Comparison of ENCODE assay signal across 31 mouse cellular contexts in genomic region chr12:98973461-98973860, GRCm38 (mm10). TPM values are rescaled to one million over a fixed set of nuclear protein-coding genes. Genes with fewer than 3 reads are reported as not detected.
A peak's percentile ranks its signal among the peaks of the same experiment; 100 is the strongest.
DNase-seq lines count a peak whose midpoint lies in the region; ATAC-seq lines count a peak whose summit lies in the region.
"Had no signal": no experiment of that assay in that cellular context is flagged by ENCODE, and none has a peak within 500 bp of the region (broad histone marks: within the 10 kb centered on the region; RNA-seq: fewer than 3 reads in every experiment).

No protein-coding gene starts in this region.

- H3K4me3 ChIP-seq in forebrain, embryonic 10.5 days = no peak overlapping the region
- H3K4me3 ChIP-seq in forebrain, embryonic 16.5 days (replicated peaks; ENCODE audit: low read length) = no peak overlapping the region
- no peak overlapping the region for H3K4me3 ChIP-seq in hindbrain, embryonic 10.5 days
- H3K4me3 ChIP-seq in hindbrain, embryonic 14.5 days (replicated peaks; ENCODE audit: low read length) = no peak overlapping the region
- H3K4me3 ChIP-seq in midbrain, embryonic 12.5 days = no peak overlapping the region
- H3K4me3 ChIP-seq in midbrain, embryonic 11.5 days (ENCODE audit: low read depth, low read length) = no peak overlapping the region
- H3K4me3 ChIP-seq: embryonic facial prominence, embryonic 12.5 days; heart, embryonic 13.5 days; hindbrain, embryonic 15.5 days; intestine, embryonic 15.5 days; limb, embryonic 10.5 days; limb, embryonic 15.5 days; neural tube, embryonic 12.5 days had no signal

- no peak for DNase-seq in forebrain, embryonic 10.5 days (ENCODE audit: extremely low spot score, low spot score)
- DNase-seq in hindbrain, embryonic 10.5 days (ENCODE audit: low spot score) = no peak
- DNase-seq in hindbrain, embryonic 14.5 days (ENCODE audit: low spot score) = no peak
- no peak for DNase-seq in midbrain, embryonic 11.5 days (ENCODE audit: low spot score, missing footprints)
- DNase-seq in R1 (ENCODE audit: low read depth, low spot score) = peak; percentile 53
- DNase-seq: adrenal gland, postnatal 10 days; cerebellum, adult 8-10 months; cerebellum, postnatal 36 days; heart, postnatal 10 days; kidney, adult 8-10 months; kidney, postnatal 4 days; layer of hippocampus, adult 9-11 months; lung, adult 2 months; right cerebral cortex, adult 18-20 months; spleen, adult 18-20 months; thymus, adult 18-20 months; thymus, postnatal 25 days had no signal

- no peak overlapping the region for H3K9ac ChIP-seq in forebrain, embryonic 16.5 days (replicated peaks; ENCODE audit: low read depth, low read length)
- no peak overlapping the region for H3K9ac ChIP-seq in hindbrain, embryonic 14.5 days
- no peak overlapping the region for H3K9ac ChIP-seq in midbrain, embryonic 12.5 days (replicated peaks)
- no peak overlapping the region for H3K9ac ChIP-seq in midbrain, embryonic 11.5 days (ENCODE audit: low read length)
- H3K9ac ChIP-seq: embryonic facial prominence, embryonic 12.5 days; heart, embryonic 13.5 days; hindbrain, embryonic 15.5 days; intestine, embryonic 15.5 days; limb, embryonic 15.5 days; liver, embryonic 14.5 days; neural tube, embryonic 12.5 days had no signal

- H3K36me3 ChIP-seq in forebrain, embryonic 10.5 days (replicated peaks) = peaks cover 58% of the 10 kb centered on the region
- H3K36me3 ChIP-seq in forebrain, embryonic 16.5 days (ENCODE audit: control insufficient read depth, insufficient read depth) = peaks cover 14% of the 10 kb centered on the region
- peaks cover 43% of the 10 kb centered on the region for H3K36me3 ChIP-seq in hindbrain, embryonic 10.5 days
- peaks cover 41% of the 10 kb centered on the region for H3K36me3 ChIP-seq in hindbrain, embryonic 14.5 days (replicated peaks; ENCODE audit: control insufficient read depth, insufficient read depth)
- peaks cover 46% of the 10 kb centered on the region for H3K36me3 ChIP-seq in midbrain, embryonic 12.5 days
- peaks cover 15% of the 10 kb centered on the region for H3K36me3 ChIP-seq in midbrain, embryonic 11.5 days (ENCODE audit: control insufficient read depth, insufficient read depth, low read length)
- H3K36me3 ChIP-seq: intestine, embryonic 15.5 days had no signal

- H3K4me1 ChIP-seq in forebrain, embryonic 10.5 days = peaks cover 14% of the 10 kb centered on the region; the same call in 1 of the 2 replicates
- peaks cover 5% of the 10 kb centered on the region for H3K4me1 ChIP-seq in forebrain, embryonic 16.5 days (replicated peaks; ENCODE audit: control insufficient read depth, insufficient read depth, low read length)
- H3K4me1 ChIP-seq in hindbrain, embryonic 10.5 days (replicated peaks) = peaks cover 26% of the 10 kb centered on the region
- H3K4me1 ChIP-seq in hindbrain, embryonic 14.5 days (replicated peaks; ENCODE audit: control insufficient read depth, insufficient read depth, low read length) = no peaks in the 10 kb centered on the region
- peaks cover 18% of the 10 kb centered on the region for H3K4me1 ChIP-seq in midbrain, embryonic 12.5 days
- H3K4me1 ChIP-seq in midbrain, embryonic 11.5 days (ENCODE audit: control insufficient read depth, insufficient read depth, low read length) = no peaks in the 10 kb centered on the region
- H3K4me1 ChIP-seq: embryonic facial prominence, embryonic 12.5 days; hindbrain, embryonic 15.5 days; intestine, embryonic 15.5 days; limb, embryonic 15.5 days had no signal

- no peak overlapping the region for H3K4me2 ChIP-seq in forebrain, embryonic 16.5 days (ENCODE audit: low read length)
- H3K4me2 ChIP-seq in hindbrain, embryonic 14.5 days (replicated peaks) = no peak overlapping the region
- H3K4me2 ChIP-seq in midbrain, embryonic 12.5 days (replicated peaks) = no peak overlapping the region
- no peak overlapping the region for H3K4me2 ChIP-seq in midbrain, embryonic 11.5 days
- H3K4me2 ChIP-seq: embryonic facial prominence, embryonic 12.5 days; heart, embryonic 13.5 days; hindbrain, embryonic 15.5 days; intestine, embryonic 15.5 days; limb, embryonic 15.5 days; neural tube, embryonic 12.5 days had no signal

- no peak for ATAC-seq in forebrain, embryonic 16.5 days
- no peak for ATAC-seq in hindbrain, embryonic 14.5 days (ENCODE audit: low FRiP score)
- ATAC-seq in midbrain, embryonic 12.5 days (ENCODE audit: low FRiP score, low read depth) = no peak
- ATAC-seq in midbrain, embryonic 11.5 days (ENCODE audit: low FRiP score) = no peak
- ATAC-seq in inflammation-experienced regulatory T-cells, adult 6 months = no peak

- H3K9me3 ChIP-seq in forebrain, embryonic 10.5 days = peaks cover 16% of the 10 kb centered on the region; the same call in 1 of the 2 replicates
- H3K9me3 ChIP-seq in forebrain, embryonic 16.5 days (ENCODE audit: control insufficient read depth, low read length) = no peaks in the 10 kb centered on the region
- H3K9me3 ChIP-seq in hindbrain, embryonic 10.5 days = peaks cover 13% of the 10 kb centered on the region
- no peaks in the 10 kb centered on the region for H3K9me3 ChIP-seq in hindbrain, embryonic 14.5 days (ENCODE audit: control insufficient read depth, low read length)
- H3K9me3 ChIP-seq in midbrain, embryonic 12.5 days = no peaks in the 10 kb centered on the region
- no peaks in the 10 kb centered on the region for H3K9me3 ChIP-seq in midbrain, embryonic 11.5 days (ENCODE audit: control insufficient read depth, low read length)
- H3K9me3 ChIP-seq: embryonic facial prominence, embryonic 12.5 days; hindbrain, embryonic 15.5 days; intestine, embryonic 15.5 days; limb, embryonic 10.5 days; limb, embryonic 15.5 days had no signal

- H3K27me3 ChIP-seq in forebrain, embryonic 10.5 days (ENCODE audit: poor library complexity, severe bottlenecking) = no peaks in the 10 kb centered on the region
- no peaks in the 10 kb centered on the region for H3K27me3 ChIP-seq in forebrain, embryonic 16.5 days (replicated peaks; ENCODE audit: control insufficient read depth, insufficient read depth, low read length)
- no peaks in the 10 kb centered on the region for H3K27me3 ChIP-seq in hindbrain, embryonic 10.5 days (ENCODE audit: insufficient read depth, poor library complexity, severe bottlenecking)
- H3K27me3 ChIP-seq in hindbrain, embryonic 14.5 days (ENCODE audit: control insufficient read depth, insufficient read depth, low read length) = no peaks in the 10 kb centered on the region
- no peaks in the 10 kb centered on the region for H3K27me3 ChIP-seq in midbrain, embryonic 12.5 days
- H3K27me3 ChIP-seq in midbrain, embryonic 11.5 days (ENCODE audit: control insufficient read depth, insufficient read depth, low read length) = no peaks in the 10 kb centered on the region
- H3K27me3 ChIP-seq: embryonic facial prominence, embryonic 12.5 days; heart, embryonic 13.5 days; hindbrain, embryonic 15.5 days; intestine, embryonic 15.5 days; limb, embryonic 15.5 days; neural tube, embryonic 12.5 days had no signal

- H3K27ac ChIP-seq in forebrain, embryonic 10.5 days = peak overlapping the region; percentile 51
- no peak overlapping the region for H3K27ac ChIP-seq in forebrain, embryonic 16.5 days (ENCODE audit: low read length)
- H3K27ac ChIP-seq in hindbrain, embryonic 10.5 days = peak overlapping the region; percentile 81
- H3K27ac ChIP-seq in hindbrain, embryonic 14.5 days = no peak overlapping the region
- H3K27ac ChIP-seq in midbrain, embryonic 12.5 days (replicated peaks) = 0 out of 2 replicates have a peak overlapping the region, but pooled peaks have one; percentile 54
- no peak overlapping the region; the same call in 1 of the 2 replicates for H3K27ac ChIP-seq in midbrain, embryonic 11.5 days (ENCODE audit: low read depth, low read length)
- H3K27ac ChIP-seq: embryonic facial prominence, embryonic 12.5 days; heart, embryonic 13.5 days; hindbrain, embryonic 15.5 days; intestine, embryonic 15.5 days; kidney, postnatal 0 days; limb, embryonic 10.5 days; limb, embryonic 15.5 days; liver, embryonic 14.5 days; macrophage; neural tube, embryonic 12.5 days; stomach, postnatal 0 days had no signal

- WGBS in forebrain, embryonic 10.5 days = 86% methylated on average over 10 of the region's 10 CpGs
- WGBS in forebrain, embryonic 16.5 days = 88% methylated on average over 10 of the region's 10 CpGs
- WGBS in hindbrain, embryonic 10.5 days = 85% methylated on average over 10 of the region's 10 CpGs
- 76% methylated on average over 10 of the region's 10 CpGs for WGBS in hindbrain, embryonic 14.5 days
- 86% methylated on average over 10 of the region's 10 CpGs for WGBS in midbrain, embryonic 12.5 days
- WGBS in midbrain, embryonic 11.5 days = 86% methylated on average over 10 of the region's 10 CpGs

RNA-seq across cellular contexts. Expression of gene Ttc8, which starts 53.1 kb away (rescaled TPM):
- 40.0 and 42.7 TPM in 2 replicates for polyA plus RNA-seq in forebrain, embryonic 10.5 days (2016; fragmentation: Nextera tagmentation; extraction: Ambion mirVana)
- 35.4 and 39.2 TPM in 2 replicates for polyA plus RNA-seq in forebrain, embryonic 16.5 days (2015; fragmentation: Nextera tagmentation; extraction: Ambion mirVana)
- polyA plus RNA-seq in hindbrain, embryonic 10.5 days (2016; fragmentation: Nextera tagmentation; extraction: Ambion mirVana) = 37.4 and 41.2 TPM in 2 replicates
- polyA plus RNA-seq in hindbrain, embryonic 14.5 days (2014; fragmentation: Nextera tagmentation; extraction: Ambion mirVana) = 31.4 and 33.3 TPM in 2 replicates
- polyA plus RNA-seq in midbrain, embryonic 12.5 days (2016; fragmentation: Nextera tagmentation; extraction: Ambion mirVana) = 46.5 and 47.1 TPM in 2 replicates
- 42.9 and 49.9 TPM in 2 replicates for polyA plus RNA-seq in midbrain, embryonic 11.5 days (2014; fragmentation: Nextera tagmentation; extraction: Ambion mirVana)
- polyA plus RNA-seq in inflammation-experienced regulatory T-cells, adult 6 months (2017; shearing (Covaris generic)) = 1 to 10 TPM; 1.9 to 7.9 (median 5.7) TPM

Comparison
In these comparisons a context has a peak if more than half of its experiments do, and no peak if none do; other contexts are left out.
1. H3K27ac ChIP-seq: peak in forebrain, embryonic 10.5 days (single experiment), hindbrain, embryonic 10.5 days (single experiment) and midbrain, embryonic 12.5 days (single experiment); none in forebrain, embryonic 16.5 days (single experiment), hindbrain, embryonic 14.5 days (single experiment) and midbrain, embryonic 11.5 days (single experiment).